Mouse (Mus musculus): ENCODE measurements around the gene 2510039O18Rik.

GRCm38 (mm10) chr4:147938148-147939096 lies 2.3 kb upstream of the 2510039O18Rik start:
- TF ChIP-seq EP300 (IDR thresholded peaks at IDR 0.05; ENCODE audit: low read depth) (0 out of 2 replicates have a peak, but pooled peaks have one; percentile 39), CTCF (IDR thresholded peaks at IDR 0.05; ENCODE audit: low read depth) (no peak)

Measured in heart, postnatal 0 days (tissue).